Mouse (Mus musculus): ENCODE measurements around the gene Optn.

DNA sequence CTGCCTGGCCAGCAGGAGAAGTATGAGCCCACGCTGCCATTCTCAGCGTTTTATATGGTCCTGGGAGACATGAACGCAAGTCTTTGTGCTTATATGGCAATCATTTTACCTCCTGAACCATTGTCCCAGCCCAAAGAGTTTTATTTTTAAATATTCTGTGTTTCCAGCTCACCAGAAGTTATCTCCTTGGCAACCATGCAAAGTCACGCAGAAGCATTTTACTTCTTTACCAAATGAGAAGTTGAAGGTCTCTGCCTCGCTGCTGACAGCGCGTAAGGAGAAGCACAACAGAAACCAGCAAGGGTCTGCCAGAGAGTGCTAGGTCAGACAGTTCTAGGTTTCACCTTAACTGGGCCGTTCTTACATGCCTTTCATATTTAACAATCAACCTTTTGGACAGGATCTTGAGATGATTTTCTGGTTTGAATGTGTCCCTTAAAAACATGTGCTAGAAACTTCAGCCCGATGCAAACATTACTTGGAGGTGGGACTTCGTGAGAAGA lies 37.9 kb upstream of the Optn start:
- no peak for TF ChIP-seq POLR2A (IDR thresholded peaks at IDR 0.05; ENCODE audit: insufficient read length, low read depth)
- TF ChIP-seq MAX (IDR thresholded peaks at IDR 0.05; ENCODE audit: low read depth) = no peak
- TF ChIP-seq USF1 (IDR thresholded peaks at IDR 0.05; ENCODE audit: low read depth) = no peak
- no peak for TF ChIP-seq SRF (IDR thresholded peaks at IDR 0.05; ENCODE audit: control insufficient read depth, insufficient read length, low read depth)
- TF ChIP-seq MYOG (IDR thresholded peaks at IDR 0.05; ENCODE audit: control insufficient read depth in 1 of 3, insufficient read depth in 1 of 3, insufficient read length in 2 of 3, low read depth in 2 of 3) = no peak
- TF ChIP-seq TCF12 (IDR thresholded peaks at IDR 0.05; ENCODE audit: insufficient read depth, poor library complexity, severe bottlenecking) = no peak

Measured in myocyte (in vitro differentiated cells).